Comparison of ENCODE assay signal across 22 mouse cellular contexts in the genomic region with DNA sequence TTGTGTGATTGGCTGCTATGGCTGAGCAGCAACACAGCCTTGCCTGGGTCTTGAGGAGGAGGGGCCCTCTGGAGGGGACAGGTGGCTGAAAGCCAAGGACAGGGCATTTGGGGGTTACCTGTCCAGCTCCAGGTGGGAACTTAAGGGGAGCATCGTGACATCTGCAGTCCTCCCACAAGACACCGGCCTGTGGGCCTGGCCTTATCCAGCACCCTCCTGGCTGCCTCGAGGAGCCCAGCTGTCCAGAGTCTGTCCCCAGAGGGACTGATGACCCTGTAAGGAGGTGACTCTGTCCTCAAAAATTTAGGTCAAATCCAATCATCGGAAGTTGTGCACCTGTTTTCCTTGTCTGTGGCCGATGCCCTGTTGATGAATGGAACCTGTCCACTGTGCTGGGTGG. TPM values are rescaled to one million over a fixed set of nuclear protein-coding genes. Genes with fewer than 3 reads are reported as not detected.
A peak's percentile ranks its signal among the peaks of the same experiment; 100 is the strongest.
DNase-seq lines count a peak whose midpoint lies in the region; ATAC-seq and TF ChIP-seq lines count a peak whose summit lies in the region.
"Had no signal": no experiment of that assay in that cellular context is flagged by ENCODE, and none has a peak within 500 bp of the region (broad histone marks: within the 10 kb centered on the region; RNA-seq: fewer than 3 reads in every experiment).

No protein-coding gene starts in this region.

- H3K36me3 ChIP-seq in hindbrain, embryonic 13.5 days, result no peaks in the 10 kb centered on the region
- H3K36me3 ChIP-seq in hindbrain, embryonic 14.5 days (replicated peaks; ENCODE audit: control insufficient read depth, insufficient read depth), result no peaks in the 10 kb centered on the region
- H3K36me3 ChIP-seq in C2C12 (ENCODE audit: control insufficient read depth, insufficient read depth), result no peaks in the 10 kb centered on the region
- H3K36me3 ChIP-seq: embryonic facial prominence, embryonic 10.5 days; heart, embryonic 12.5 days had no signal

- H3K27ac ChIP-seq in hindbrain, embryonic 13.5 days, result no peak overlapping the region
- no peak overlapping the region for H3K27ac ChIP-seq in hindbrain, embryonic 14.5 days
- H3K27ac ChIP-seq: embryonic facial prominence, embryonic 10.5 days; forebrain, embryonic 13.5 days; gastrocnemius, adult 2 months had no signal

- H3ac ChIP-seq in C2C12 (ENCODE audit: control insufficient read depth, insufficient read length, low read depth), result no peak overlapping the region

- H3K79me3 ChIP-seq in C2C12 (ENCODE audit: low read depth), result no peaks in the 10 kb centered on the region

- WGBS in hindbrain, embryonic 13.5 days, result 88% methylated on average over 5 of the region's 5 CpGs
- WGBS in hindbrain, embryonic 14.5 days, result 81% methylated on average over 5 of the region's 5 CpGs

- ATAC-seq in hindbrain, embryonic 13.5 days (ENCODE audit: low FRiP score), result no peak
- ATAC-seq in hindbrain, embryonic 14.5 days (ENCODE audit: low FRiP score), result no peak
- no peak for ATAC-seq in frontal cortex, adult (ENCODE audit: low TSS enrichment)
- ATAC-seq: forebrain, embryonic 13.5 days; forebrain, postnatal 0 days; hindbrain, embryonic 16.5 days; inflammation-experienced regulatory T-cells, adult 6 months; intestine, postnatal 0 days had no signal

- H3K27me3 ChIP-seq in hindbrain, embryonic 13.5 days, result 0 out of 2 replicates have a peak, but pooled peaks cover 2% of the 10 kb centered on the region
- H3K27me3 ChIP-seq in hindbrain, embryonic 14.5 days (ENCODE audit: control insufficient read depth, insufficient read depth, low read length), result no peaks in the 10 kb centered on the region
- peaks cover 24% of the 10 kb centered on the region for H3K27me3 ChIP-seq in C2C12 (ENCODE audit: control insufficient read depth, insufficient read depth, insufficient read length)

- no peaks in the 10 kb centered on the region for H3K79me2 ChIP-seq in C2C12 (ENCODE audit: control insufficient read depth, insufficient read depth)

- no peaks in the 10 kb centered on the region for H3K9me3 ChIP-seq in hindbrain, embryonic 13.5 days
- H3K9me3 ChIP-seq in hindbrain, embryonic 14.5 days (ENCODE audit: control insufficient read depth, low read length), result no peaks in the 10 kb centered on the region
- H3K9me3 ChIP-seq: embryonic facial prominence, embryonic 10.5 days; forebrain, embryonic 13.5 days; heart, embryonic 12.5 days had no signal

- no peak overlapping the region for H3K4me2 ChIP-seq in hindbrain, embryonic 13.5 days
- H3K4me2 ChIP-seq in hindbrain, embryonic 14.5 days (replicated peaks), result no peak overlapping the region
- H3K4me2 ChIP-seq: forebrain, embryonic 13.5 days; heart, embryonic 12.5 days had no signal

- no peak overlapping the region for H3K4me3 ChIP-seq in hindbrain, embryonic 13.5 days
- H3K4me3 ChIP-seq in hindbrain, embryonic 14.5 days (replicated peaks; ENCODE audit: low read length), result no peak overlapping the region
- no peak overlapping the region for H3K4me3 ChIP-seq in C2C12 (ENCODE audit: insufficient read depth, poor library complexity, severe bottlenecking)
- H3K4me3 ChIP-seq: embryonic facial prominence, embryonic 10.5 days; forebrain, embryonic 13.5 days; gastrocnemius, adult 2 months; heart, embryonic 12.5 days had no signal

- TF ChIP-seq CTCF in C2C12 (IDR thresholded peaks at IDR 0.05; ENCODE audit: control insufficient read depth, insufficient read depth, insufficient read length), result no peak

- peaks cover 52% of the 10 kb centered on the region for H3K4me1 ChIP-seq in hindbrain, embryonic 13.5 days (replicated peaks)
- H3K4me1 ChIP-seq in hindbrain, embryonic 14.5 days (replicated peaks; ENCODE audit: control insufficient read depth, insufficient read depth, low read length), result peaks cover 16% of the 10 kb centered on the region

- 0 out of 2 replicates have a peak overlapping the region, but pooled peaks have one; percentile 9 for H3K9ac ChIP-seq in hindbrain, embryonic 13.5 days
- no peak overlapping the region for H3K9ac ChIP-seq in hindbrain, embryonic 14.5 days
- H3K9ac ChIP-seq: forebrain, embryonic 13.5 days; forebrain, postnatal 0 days; heart, embryonic 12.5 days had no signal

- DNase-seq in cerebellum, adult 11-12 months, result peak; percentile 73
- DNase-seq in cerebellum, adult 9-10 months, result no peak
- no peak for DNase-seq in hindbrain, embryonic 14.5 days (ENCODE audit: low spot score)
- DNase-seq in cerebellum, adult 9-11 months, result peak; percentile 73
- DNase-seq in left cerebral cortex, adult 18-20 months (ENCODE audit: low spot score in 2 of 2), result no peak
- DNase-seq: adrenal gland, adult 8-10 months; adrenal gland, postnatal 36 days; forebrain, postnatal 0 days; gastrocnemius, adult 2 months; gastrocnemius, postnatal 25 days; heart, postnatal 4 days; kidney, adult 8-10 months had no signal

TF ChIP-seq in C2C12, 6 proteins besides CTCF, POLR2A, EP300 and RAD21:
- no peak for TF ChIP-seq CEBPB (IDR thresholded peaks at IDR 0.05; ENCODE audit: low read depth)
- peak; percentile 1 for TF ChIP-seq MYOD1 (IDR thresholded peaks at IDR 0.05; ENCODE audit: control insufficient read depth, insufficient read length, low read depth)
TF ChIP-seq in C2C12: peak in this region for 1.

RNA-seq across cellular contexts. Expression of a gene that starts 4.2 kb away (rescaled TPM):
- 27.6 and 35.7 TPM in 2 replicates for polyA plus RNA-seq in hindbrain, embryonic 13.5 days (2015; fragmentation: Nextera tagmentation; extraction: Ambion mirVana)
- 19.2 and 24.1 TPM in 2 replicates for polyA plus RNA-seq in hindbrain, embryonic 14.5 days (2014; fragmentation: Nextera tagmentation; extraction: Ambion mirVana)
- polyA plus RNA-seq in C2C12 (2012; fragmentation: generic; extraction: Trizol), result 0.41 TPM
- 100 to 1,000 TPM; 125 to 129 TPM for total RNA-seq in left cerebral cortex, adult 18-20 months (2021)
- total RNA-seq: granulocyte monocyte progenitor cell, adult 5-6 weeks had no signal

RNA-seq across cellular contexts. Expression of a gene that starts 54.1 kb away (rescaled TPM):
- polyA plus RNA-seq in hindbrain, embryonic 13.5 days (2015; fragmentation: Nextera tagmentation; extraction: Ambion mirVana), result 43.8 and 44.8 TPM in 2 replicates
- 31.2 and 34.3 TPM in 2 replicates for polyA plus RNA-seq in hindbrain, embryonic 14.5 days (2014; fragmentation: Nextera tagmentation; extraction: Ambion mirVana)
- polyA plus RNA-seq in C2C12 (2012; fragmentation: generic; extraction: Trizol), result 20.7 TPM
- 1 to 10 TPM; 3.2 to 4.8 TPM for total RNA-seq in left cerebral cortex, adult 18-20 months (2021)
- total RNA-seq: granulocyte monocyte progenitor cell, adult 5-6 weeks had no signal
- polyA plus RNA-seq: inflammation-experienced regulatory T-cells, adult 6 months had no signal

Comparison
In these comparisons a context has a peak if more than half of its experiments do, and no peak if none do; other contexts are left out.
1. DNase-seq: peak in cerebellum, adult 11-12 months (single experiment) and cerebellum, adult 9-11 months (single experiment); none in cerebellum, adult 9-10 months (single experiment), hindbrain, embryonic 14.5 days (single experiment) and left cerebral cortex, adult 18-20 months (0 of 2).
2. RNA of a gene that starts 4.2 kb away (polyA plus RNA-seq): 27.6 to 35.7 TPM in hindbrain, embryonic 13.5 days and 19.2 to 24.1 TPM in hindbrain, embryonic 14.5 days; 0.41 TPM in C2C12 (single experiment); every median in the first group is over 10 times any median in the second.